Mouse (Mus musculus) left cerebral cortex, postnatal 36 days (tissue): ENCODE data around the gene Gm5148. TPM values are rescaled to one million over a fixed set of nuclear protein-coding genes. Genes with fewer than 3 reads are reported as not detected.
A peak's percentile ranks its signal among the peaks of the same experiment; 100 is the strongest.

Experiments
- DNase-seq, 2 experiments: peaks; one replicate each; pipeline ENCODE4 v3.0.0; 2021 to 2022; ENCODE audit warnings: low spot score in 2 of 2, mixed read lengths in 1 of 2
- intact Hi-C: fragments of 180-260 bp; cut with DNase I; formaldehyde crosslinking; loops from one replicate; pipeline ENCODE4 v1.15.1; 2025
- total RNA-seq, 2 experiments: library from RNA; stranded (reverse); gene quantifications; 2 replicates each; pipeline ENCODE4 v1.2.3; 2021

Gene Gm5148
- total RNA-seq, 2 experiments from 2014 or later = 3.7 to 3.9 TPM

- DNase-seq = no peak
- intact Hi-C loops = no loop called here
These were observed 15.7 kb upstream of the Gm5148 start for GRCm38 (mm10) chr3:37739996-37740395.

- intact Hi-C loops = no loop called here
- peak in 1 of 2 experiments; percentile 15 for DNase-seq
These were observed 14.1 kb upstream of the Gm5148 start for GRCm38 (mm10) chr3:37738171-37738950.

GRCm38 (mm10) chr3:37737407-37737806, 13.1 kb upstream of the Gm5148 start:
- intact Hi-C loops = no loop called here
- DNase-seq = peak; percentile 54 to 57

- no peak for DNase-seq
- intact Hi-C loops = no loop called here
These were observed 10.9 kb upstream of the Gm5148 start for GRCm38 (mm10) chr3:37735166-37735565.

GRCm38 (mm10) chr3:37729142-37729541, 4.9 kb upstream of the Gm5148 start:
- intact Hi-C loops = no loop called here
- peak; percentile 12 to 19 for DNase-seq

GRCm38 (mm10) chr3:37728112-37729100, 4.1 kb upstream of the Gm5148 start:
- intact Hi-C loops = no loop called here

GRCm38 (mm10) chr3:37727392-37727791, 3.1 kb upstream of the Gm5148 start:
- intact Hi-C loops = no loop called here
- no peak for DNase-seq

More at GRCm38 (mm10) chr3:37728112-37729100, 4.1 kb upstream of the Gm5148 start:
- no peak for DNase-seq

- intact Hi-C loops = no loop called here
- no peak for DNase-seq
These were observed 2.3 kb upstream of the Gm5148 start for GRCm38 (mm10) chr3:37726501-37727140.

GRCm38 (mm10) chr3:37724946-37725735, 851 bp upstream of the Gm5148 start:
- no peak for DNase-seq
- intact Hi-C loops = loop anchor here (5.0 kb wide), 1 partner anchor 83 kb away; no protein-coding TSS in a partner anchor

GRCm38 (mm10) chr3:37723662-37724170, 574 bp downstream of the Gm5148 start:
- DNase-seq = peak; percentile 39 to 44
- intact Hi-C loops = loop anchor here (5.0 kb wide), 1 partner anchor 81 kb away; no protein-coding TSS in a partner anchor

- intact Hi-C loops = loop anchor here (5.0 kb wide), 1 partner anchor 81 kb away; no protein-coding TSS in a partner anchor
- peak; percentile 21 to 24 for DNase-seq
These were observed 1.2 kb downstream of the Gm5148 start for GRCm38 (mm10) chr3:37723061-37723521.

- DNase-seq = peak in 1 of 2 experiments; percentile 13
- intact Hi-C loops = loop anchor here (5.0 kb wide), 1 partner anchor 80 kb away; no protein-coding TSS in a partner anchor
These were observed 1.7 kb downstream of the Gm5148 start for GRCm38 (mm10) chr3:37722487-37723060.

GRCm38 (mm10) chr3:37716992-37717391, 7.3 kb downstream of the Gm5148 start:
- intact Hi-C loops = no loop called here
- no peak for DNase-seq

- intact Hi-C loops = no loop called here
- no peak for DNase-seq
These were observed 8.6 kb downstream of the Gm5148 start for GRCm38 (mm10) chr3:37715734-37716133.

- intact Hi-C loops = no loop called here
- no peak for DNase-seq
These were observed 11.8 kb downstream of the Gm5148 start for GRCm38 (mm10) chr3:37712501-37712900.

- no peak for DNase-seq
- intact Hi-C loops = no loop called here
These were observed 12.7 kb downstream of the Gm5148 start for GRCm38 (mm10) chr3:37711639-37712038.

GRCm38 (mm10) chr3:37707801-37708200, 16.5 kb downstream of the Gm5148 start:
- no peak for DNase-seq
- intact Hi-C loops = no loop called here

GRCm38 (mm10) chr3:37706439-37706838, 17.9 kb downstream of the Gm5148 start:
- intact Hi-C loops = no loop called here
- no peak for DNase-seq
